Mouse (Mus musculus) embryonic fibroblast, embryonic 13.5 days (primary cell): ENCODE data around the gene Hus1.

Experiments used
- CTCF ChIP-seq: IDR thresholded peaks from 2 replicates; pipeline ENCODE4 v1.5.1; 2011; ENCODE audit warnings: mild to moderate bottlenecking, control low read depth, low read length, moderate library complexity, borderline replicate concordance; ENCODE audit not compliant: insufficient read depth
- POLR2A ChIP-seq: IDR thresholded peaks from 2 replicates; pipeline ENCODE4 v1.6.1; 2011; ENCODE audit warnings: low read depth, mild to moderate bottlenecking, control low read depth, low read length, moderate library complexity

DNA sequence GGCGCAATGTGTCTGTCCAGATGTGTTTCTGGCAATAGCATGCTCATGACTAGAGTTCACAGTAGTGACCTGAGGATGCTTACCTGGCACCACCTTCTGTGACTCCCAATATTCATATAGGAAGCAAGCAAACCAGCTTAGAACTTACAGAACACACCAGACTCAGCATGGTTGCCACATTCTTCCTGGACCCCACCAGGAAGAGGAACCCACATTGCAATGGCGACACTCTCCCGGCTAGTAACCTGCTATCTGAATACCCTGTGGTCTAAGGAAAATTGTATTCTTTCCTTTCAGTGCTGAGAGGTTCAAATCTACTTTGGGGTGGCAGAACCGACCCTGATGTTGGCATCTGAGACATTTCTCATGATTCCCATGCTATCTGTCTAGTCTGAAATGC is 32.8 kb downstream of the Hus1 start:
- TF ChIP-seq POLR2A (no peak), CTCF (no peak)
